Mouse (Mus musculus) spleen, postnatal 14 days (tissue): ENCODE data around the gene Popdc3.
"Not testable (repeated sequence)": the region's sequence is repeated elsewhere in the genome, so short reads cannot be mapped to it uniquely, and the experiment has no call there.

ENCODE experiments used
- DNase-seq, 2 experiments: peaks; one replicate each; pipeline ENCODE4 v3.0.0; 2021 to 2022; ENCODE audit warnings: low spot score in 2 of 2

Gene Popdc3

DNA sequence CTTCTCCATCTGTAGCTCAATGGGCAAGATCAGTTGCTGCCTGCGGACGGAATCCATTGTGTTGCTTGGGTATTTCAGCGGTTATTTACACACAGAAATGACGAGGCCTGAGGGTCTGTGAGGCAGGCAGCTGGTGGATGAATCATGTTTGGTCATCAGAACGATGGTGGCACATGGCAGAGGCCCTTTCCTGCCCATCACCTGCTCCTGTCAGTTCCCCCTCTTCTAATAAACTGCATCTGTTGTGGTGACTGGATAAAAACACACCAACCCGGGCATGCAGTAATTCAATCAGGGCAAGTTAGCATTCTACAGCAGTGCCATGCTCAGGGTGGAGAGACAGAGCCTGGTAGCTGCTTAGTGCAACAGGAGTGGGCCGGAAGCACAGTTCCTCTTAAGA, 133.7 kb downstream of the Popdc3 start:
- no peak for DNase-seq

DNA sequence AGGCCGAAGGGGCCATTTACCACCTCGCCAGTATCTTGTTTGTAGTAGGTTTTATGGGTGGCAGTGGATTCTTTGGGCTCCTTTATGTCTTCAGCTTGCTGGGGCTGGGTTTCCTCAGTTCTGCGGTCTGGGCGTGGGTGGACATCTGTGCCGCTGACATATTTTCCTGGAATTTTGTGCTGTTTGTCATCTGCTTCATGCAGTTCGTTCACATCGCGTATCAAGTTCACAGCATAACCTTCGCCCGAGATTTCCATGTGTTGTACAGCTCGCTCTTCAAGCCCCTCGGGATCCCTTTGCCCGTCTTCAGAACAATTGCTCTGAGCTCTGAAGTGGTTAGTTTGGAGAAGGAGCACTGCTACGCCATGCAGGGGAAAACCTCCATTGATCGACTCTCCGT, 137.0 kb downstream of the Popdc3 start:
- no peak for DNase-seq

DNA sequence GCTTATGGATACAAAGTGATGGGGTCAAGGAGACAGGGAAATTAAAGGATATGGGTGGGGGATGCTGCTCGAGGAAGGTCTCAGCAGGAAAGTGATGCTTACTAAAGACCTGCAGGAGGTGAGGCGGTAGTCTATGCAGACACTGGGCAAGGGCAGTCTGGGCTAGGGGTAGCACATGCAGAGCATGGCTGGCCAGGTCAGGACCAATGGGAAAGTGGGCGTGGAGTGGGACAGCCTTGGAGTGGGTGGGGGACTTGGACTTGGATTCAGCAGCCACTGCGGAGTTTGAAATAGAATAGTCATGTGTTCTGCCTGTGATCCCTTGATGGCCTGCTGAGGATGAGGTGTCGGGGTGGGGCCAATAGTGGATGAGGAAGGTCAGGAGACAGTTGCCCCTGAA, 141.0 kb downstream of the Popdc3 start:
- DNase-seq = no peak

DNA sequence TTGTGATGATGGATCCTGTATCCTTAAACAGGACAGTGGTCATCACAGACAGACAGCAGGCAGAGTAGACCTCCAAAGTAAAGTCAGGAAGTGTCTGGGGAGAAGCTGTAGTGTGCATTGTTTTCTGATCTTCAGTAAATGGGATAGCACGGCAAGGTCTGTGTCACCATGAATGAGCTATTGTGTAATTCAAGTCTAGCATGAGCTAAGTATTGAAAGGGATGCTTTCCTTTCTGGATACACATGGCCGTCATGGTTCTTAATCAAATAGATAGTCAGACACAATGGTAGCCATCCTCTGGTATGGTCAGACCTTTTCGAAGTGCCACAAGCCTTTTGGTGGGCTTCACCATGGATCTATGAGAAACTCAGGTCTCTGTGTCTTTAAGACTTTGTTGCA, 142.4 kb downstream of the Popdc3 start:
- no peak for DNase-seq

DNA sequence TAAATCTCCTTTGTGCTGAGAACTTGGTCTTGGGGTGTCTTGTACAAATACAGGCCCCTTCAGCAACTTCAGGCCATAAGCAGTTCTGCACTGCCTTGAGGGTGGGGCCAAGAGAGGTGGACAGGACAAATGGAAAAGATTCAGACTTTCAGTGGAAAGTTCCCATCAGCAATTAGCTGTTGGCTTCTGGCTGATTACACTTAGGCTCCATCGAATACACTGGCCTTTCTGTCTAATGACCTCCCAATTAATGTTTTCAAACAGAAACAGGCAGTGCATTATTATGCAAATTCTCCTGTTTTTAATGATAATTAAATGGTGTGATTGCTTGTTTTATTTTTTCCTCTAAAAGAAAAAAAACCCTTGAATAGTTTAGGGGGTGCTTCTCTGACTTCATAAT, 146.3 kb downstream of the Popdc3 start:
- DNase-seq = no peak

DNA sequence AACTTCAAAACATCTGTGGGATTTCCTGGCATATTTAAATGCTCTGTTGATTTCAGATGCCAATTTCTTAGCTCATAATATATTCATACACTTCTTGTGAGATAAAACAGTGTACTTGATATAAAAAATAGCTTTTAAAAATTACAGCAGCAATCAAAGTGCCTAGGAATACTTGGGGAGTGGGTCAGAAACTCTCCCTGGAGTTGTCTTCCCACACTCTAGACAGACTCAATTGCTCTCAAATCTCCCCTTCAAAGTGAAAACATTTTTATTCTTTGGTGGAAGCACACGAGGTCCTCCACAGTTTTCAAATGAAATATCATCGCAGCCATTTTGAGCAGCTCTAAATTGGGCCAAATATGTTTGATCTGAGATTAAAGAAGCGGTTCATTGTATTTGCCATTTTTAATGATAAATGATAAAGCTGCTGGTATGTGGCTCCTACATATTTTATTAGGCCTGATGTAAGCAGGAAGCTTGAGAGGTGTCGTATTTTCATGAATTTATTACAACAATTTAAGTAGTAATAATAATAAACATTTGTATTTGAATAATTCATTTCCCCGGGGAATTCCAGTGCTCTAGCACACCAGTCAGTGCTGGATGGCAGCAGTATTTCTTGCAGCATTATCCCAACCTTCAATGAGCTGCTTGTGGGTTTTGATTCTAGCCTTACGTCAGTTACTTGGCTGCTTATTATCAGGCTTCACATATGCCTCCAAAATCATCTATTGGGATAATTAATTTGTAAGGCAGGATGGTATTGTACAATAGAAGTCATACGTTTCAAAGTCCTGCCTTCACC, 150.5 kb downstream of the Popdc3 start:
- no peak for DNase-seq

DNA sequence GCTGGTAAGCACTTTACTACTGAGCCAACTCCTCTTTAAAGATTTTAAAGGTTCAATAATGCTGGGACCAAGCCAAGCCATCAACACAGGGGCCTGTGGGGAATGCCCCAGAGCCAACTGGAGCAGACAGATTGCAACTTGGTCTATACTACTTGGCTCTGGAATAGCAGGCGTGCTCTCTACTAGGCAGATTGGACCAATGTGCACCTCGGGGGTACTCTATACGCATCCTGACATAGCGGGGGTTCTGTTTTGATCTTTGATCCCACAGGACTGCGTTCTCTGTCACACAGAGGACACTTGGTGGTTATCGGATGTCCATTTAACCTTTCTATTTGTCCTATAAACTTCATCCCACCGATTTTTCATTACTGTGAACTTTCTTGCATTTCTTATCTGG, 157.0 kb downstream of the Popdc3 start:
- DNase-seq = no peak

DNA sequence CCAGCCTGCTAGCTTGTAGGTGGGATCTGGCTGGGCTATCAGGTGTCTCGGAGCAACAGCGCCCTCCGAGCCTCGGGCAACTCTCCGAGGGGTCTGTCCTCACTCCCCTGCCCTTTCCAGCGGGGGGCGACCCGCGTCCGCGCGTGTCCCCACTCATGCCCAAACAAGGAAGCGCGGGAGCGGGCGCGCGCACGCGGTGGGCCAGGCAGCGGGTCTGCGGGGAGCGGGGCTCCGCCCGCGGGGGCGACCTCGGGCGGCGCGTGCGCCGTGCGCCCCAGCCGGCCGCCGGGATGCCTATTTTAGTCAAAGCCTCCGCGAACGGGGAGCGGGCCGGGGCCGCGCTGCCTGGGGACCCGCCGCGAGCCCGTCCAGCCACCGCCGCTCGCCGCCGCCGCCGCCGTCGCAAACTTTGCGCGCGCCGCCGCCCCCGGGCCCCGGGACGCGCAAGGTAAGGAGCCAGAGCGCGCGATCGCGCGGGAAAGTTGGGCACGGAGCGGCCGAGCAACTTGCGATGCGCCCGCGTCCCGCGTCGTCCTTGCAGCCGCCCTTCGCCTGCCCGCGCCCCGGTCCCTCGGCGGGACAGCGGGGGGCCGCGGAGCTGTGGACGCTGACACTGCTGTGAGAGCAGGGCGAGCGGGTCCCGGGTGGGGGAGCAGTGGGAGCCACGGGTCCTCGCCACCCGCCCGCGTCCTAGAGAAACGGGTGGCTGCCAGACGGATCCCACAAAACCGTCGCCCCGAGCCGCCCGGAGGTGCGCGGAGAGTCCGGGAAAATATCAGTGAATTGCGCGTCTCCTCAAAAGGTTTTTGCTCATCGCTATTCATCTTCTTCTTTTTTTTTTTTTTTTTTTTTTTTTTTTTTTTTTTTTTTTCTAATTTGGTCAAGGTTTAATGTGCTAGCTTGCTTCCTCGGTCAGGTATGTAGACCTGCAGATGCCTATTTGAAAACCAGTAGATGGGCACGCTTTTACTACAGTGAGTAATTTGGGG, 157.8 kb downstream of the Popdc3 start, which contains the start of gene Bves:
TSS of gene Bves (plus strand) at position 339 of the 989 bp plus-strand sequence.
- DNase-seq = no peak

DNA sequence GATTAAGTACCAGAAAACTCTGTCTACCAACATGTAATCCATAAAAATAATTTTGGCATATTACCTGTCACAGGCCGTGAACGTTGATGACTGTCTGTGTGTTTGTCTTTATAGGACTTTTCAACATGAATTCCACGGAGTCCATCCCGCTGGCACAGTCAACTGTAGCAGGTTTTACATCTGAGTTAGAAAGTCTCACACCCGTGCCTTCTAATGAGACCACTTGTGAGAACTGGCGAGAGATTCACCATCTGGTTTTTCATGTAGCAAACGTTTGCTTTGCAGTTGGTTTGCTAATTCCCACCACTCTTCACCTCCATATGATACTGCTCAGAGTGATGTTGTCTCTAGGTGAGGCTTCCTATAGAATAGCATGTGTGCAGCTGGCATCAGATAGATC, 161.2 kb downstream of the Popdc3 start:
- no peak for DNase-seq

DNA sequence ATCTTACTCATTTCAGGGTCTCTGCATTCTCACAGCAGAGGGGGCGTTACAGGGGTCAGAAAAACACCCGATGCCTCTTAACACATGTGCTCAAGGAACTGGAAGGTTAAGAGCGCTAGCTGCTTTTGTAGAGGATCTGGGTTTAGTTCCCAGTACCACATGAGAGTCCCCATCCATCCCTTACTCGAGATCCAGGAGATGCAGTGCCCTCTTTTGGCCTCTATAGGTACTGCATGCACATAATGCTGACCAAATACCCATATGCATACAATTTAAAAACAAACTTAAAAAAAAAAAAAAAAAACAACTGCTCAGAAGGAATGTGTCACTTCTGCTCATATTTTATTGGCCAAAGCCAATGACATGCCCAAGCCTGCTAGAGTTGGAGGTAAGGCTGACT, 166.5 kb downstream of the Popdc3 start:
- DNase-seq = no peak

DNA sequence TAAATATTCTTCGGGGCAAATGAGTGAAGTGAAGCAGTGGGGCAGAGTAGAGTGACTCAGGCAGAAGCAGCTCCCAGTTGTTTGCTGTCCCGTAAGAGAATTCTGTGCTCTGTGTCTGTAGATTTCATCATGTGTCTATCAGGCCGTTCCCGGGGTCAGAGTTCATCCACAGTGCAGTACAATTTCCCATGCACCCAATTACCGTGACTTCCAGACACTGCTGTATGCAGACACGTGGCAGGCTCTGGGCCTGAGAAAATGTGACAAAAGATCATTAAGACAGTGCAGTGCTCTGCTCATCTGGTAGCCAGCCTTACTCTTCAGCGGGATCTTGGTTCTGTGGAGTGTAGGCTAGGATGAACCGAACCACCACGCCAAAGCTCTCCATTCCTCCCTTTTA, 167.3 kb downstream of the Popdc3 start:
- no peak for DNase-seq

DNA sequence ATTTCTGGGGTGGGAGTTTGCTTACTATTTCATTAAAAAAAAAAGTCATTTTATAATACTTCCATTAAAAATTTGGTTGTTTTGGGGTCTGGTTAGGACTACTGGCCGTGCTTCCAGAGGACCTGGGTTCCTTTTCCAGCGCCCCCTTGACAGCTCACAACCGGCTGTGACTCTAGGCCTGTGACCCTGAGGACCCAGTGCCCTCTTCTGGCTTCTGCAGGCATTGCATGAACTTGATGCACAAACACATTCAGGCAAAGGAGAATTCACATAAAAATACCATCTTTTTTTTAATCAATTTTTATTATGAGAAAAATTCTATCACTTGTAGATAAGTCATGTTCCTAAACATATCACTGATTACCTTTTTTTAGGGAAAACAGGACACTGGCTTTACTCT, 170.2 kb downstream of the Popdc3 start:
- not testable (repeated sequence) for DNase-seq

DNA sequence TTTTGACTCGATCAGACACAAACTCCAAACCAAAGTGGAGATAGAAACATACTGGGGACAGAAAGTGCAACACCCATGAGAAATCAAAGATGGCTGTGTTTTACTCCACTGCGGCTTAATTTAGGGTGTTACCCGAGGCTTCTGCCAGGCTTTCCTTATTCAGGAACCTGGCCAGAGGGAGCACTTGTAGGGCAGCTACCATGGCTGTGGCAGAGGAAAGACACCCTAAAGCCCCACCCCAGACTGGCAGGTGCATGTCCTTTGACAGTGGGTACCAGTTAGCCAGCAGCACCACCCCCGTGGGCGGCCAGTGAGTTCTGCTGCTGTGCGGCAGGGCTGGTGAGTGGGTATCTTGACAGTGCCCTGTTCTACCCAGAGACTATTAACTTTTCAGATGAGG, 178.2 kb downstream of the Popdc3 start:
- no peak for DNase-seq

DNA sequence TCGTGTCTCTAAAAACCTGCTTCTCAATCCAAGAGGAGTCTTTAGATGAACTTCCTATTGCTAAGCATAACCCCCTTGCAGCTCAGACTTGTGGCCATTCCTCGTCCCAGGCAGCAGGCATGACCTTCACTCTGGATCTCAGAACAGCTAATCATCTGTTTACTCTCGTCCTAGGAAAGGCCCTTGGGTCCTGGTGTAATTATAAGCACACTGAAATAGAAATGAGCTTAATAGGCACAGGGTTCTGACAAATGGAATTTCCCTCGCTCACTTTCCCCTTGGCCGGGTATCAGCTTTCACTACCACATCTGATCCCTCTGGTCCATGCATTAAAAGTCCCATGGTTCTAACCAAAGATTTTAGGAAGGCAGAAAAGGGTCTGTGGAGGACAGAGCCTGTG, 185.5 kb downstream of the Popdc3 start:
- no peak for DNase-seq

DNA sequence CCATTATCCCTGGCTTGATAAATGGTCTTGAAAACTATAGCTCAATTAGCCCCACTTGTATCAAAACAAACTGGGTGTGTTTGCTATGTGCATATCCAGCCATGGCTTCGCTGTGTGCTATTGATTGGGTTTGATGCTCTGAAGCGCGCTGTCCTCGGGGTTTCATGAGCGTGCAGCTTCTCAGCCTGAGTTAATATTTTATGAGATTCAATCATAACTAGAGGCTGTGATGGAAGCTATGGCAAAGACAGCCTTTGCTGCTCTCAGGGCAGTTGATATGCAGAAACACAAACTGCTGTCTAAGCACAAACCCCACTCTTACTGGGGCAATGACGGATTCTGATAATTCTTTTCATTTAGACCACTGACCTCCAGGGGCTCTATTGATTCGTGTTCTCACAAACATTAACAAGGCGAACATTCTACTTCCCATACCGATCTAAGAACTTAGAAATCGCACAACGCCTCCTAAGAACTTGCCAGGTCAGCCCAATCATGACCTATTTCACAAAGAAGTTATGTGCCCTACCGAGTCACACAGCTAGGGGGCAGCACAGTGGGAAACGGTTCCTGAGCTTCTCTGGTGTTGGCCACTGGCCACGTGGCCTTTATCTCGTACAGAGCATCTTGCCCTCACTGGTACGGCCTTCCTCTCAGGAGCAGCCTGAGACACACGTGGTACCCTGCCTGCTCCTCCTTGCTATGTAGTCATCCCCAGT, 189.2 kb downstream of the Popdc3 start:
- DNase-seq = no peak
